Mouse (Mus musculus) heart, embryonic 10.5 days (tissue): ENCODE measurements at regions not wholly inside any gene's neighbourhood (a gene's known extent, or its start where the extent isn't known, plus 50 kb on each side); places are given as distances from the start of the nearest gene placed in this dataset.

Source experiments
- DNase-seq: peaks from one replicate; pipeline ENCODE4 v3.0.0-alpha.2; 2017; ENCODE audit warnings: low spot score
- H3K27ac ChIP-seq: fragments of 300-500 bp; sonication (generic); 2 replicates; pipeline ENCODE4 v1.5.1; 2016; ENCODE audit warnings: mild to moderate bottlenecking
- H3K27me3 ChIP-seq: fragments of 300-500 bp; sonication (generic); 2 replicates; pipeline ENCODE4 v1.6.1; 2016; ENCODE audit warnings: mild to moderate bottlenecking; ENCODE audit not compliant: poor library complexity, insufficient read depth, severe bottlenecking
- H3K36me3 ChIP-seq: fragments of 300-500 bp; sonication (generic); 2 replicates; pipeline ENCODE4 v1.6.1; 2016; ENCODE audit warnings: mild to moderate bottlenecking, moderate library complexity
- H3K4me1 ChIP-seq: fragments of 300-500 bp; sonication (generic); 2 replicates; pipeline ENCODE4 v1.6.1; 2016; ENCODE audit warnings: mild to moderate bottlenecking
- H3K4me3 ChIP-seq: fragments of 300-500 bp; sonication (generic); 2 replicates; pipeline ENCODE4 v1.5.1; 2016; ENCODE audit warnings: mild to moderate bottlenecking, moderate library complexity
- H3K9me3 ChIP-seq: fragments of 300-500 bp; sonication (generic); 2 replicates; pipeline ENCODE4 v1.6.1; 2016; ENCODE audit warnings: mild to moderate bottlenecking, moderate library complexity
- WGBS: fragments of 180-500 bp; shearing (Covaris S2); methylation state at CpG from one replicate; pipeline ENCODE4 v1.1.7; 2016; 5-methylcytosine and 5-hydroxymethylcytosine counted together

DNA sequence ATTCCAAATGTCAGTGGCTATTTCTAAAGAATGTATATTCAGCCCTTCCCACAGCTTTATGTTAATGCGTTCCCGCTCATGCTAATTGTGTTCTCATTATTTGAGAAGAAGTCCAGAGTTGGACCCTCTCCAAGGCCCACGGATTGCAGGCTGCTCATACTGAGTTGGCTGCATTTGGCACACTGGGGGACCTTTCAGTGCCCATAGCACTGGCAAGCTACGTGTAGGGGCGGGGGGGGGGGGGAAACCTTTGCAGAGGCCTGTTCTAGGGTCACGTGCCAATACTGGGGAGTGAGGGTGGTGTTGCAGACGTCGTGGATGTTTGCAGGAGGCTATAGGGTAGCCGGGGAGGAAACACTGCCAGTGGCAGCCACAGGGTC, 225.5 kb upstream of the Atp5g3 start:
- WGBS, result 23% methylated on average over 9 of the region's 9 CpGs
- peaks cover 12% of the 10 kb centered on the region for H3K4me1 ChIP-seq
- no peaks in the 10 kb centered on the region for H3K27me3 ChIP-seq
- no peaks in the 10 kb centered on the region for H3K9me3 ChIP-seq
- H3K4me3 ChIP-seq, result no peak overlapping the region
- H3K27ac ChIP-seq, result no peak overlapping the region
- H3K36me3 ChIP-seq, result no peaks in the 10 kb centered on the region
- no peak for DNase-seq

GRCm38 (mm10) chr2:74135963-74136623, 225.0 kb upstream of the Atp5g3 start:
- 42% methylated on average over 15 of the region's 15 CpGs for WGBS
- Histone ChIP-seq H3K9me3 (no peaks in the 10 kb centered on the region), H3K4me1 (peaks cover 12% of the 10 kb centered on the region), H3K36me3 (no peaks in the 10 kb centered on the region), H3K27me3 (no peaks in the 10 kb centered on the region), H3K27ac (no peak overlapping the region), H3K4me3 (no peak overlapping the region)
- no peak for DNase-seq

DNA sequence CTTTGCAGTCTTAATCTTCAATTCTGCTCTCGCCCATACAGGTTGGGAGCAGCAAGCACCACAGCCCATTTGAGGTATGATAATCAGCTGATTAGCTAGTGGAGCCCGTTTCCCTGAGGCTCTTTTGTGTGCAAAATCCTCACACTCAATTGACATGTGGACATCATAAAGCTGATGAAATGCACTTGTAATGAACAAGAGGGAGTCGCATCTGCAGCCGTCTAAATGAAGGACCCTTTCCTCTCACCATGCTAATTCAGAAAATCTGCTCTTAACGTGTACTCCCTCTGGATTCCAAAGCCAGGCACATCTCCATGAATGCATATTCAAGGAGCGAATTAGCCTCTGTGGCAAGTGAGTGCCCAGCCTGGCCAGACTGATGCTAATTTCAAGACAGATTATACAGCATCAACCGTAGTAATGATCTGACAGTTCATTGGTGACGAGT, 219.0 kb upstream of the Atp5g3 start:
- Histone ChIP-seq H3K4me1 (peaks cover 18% of the 10 kb centered on the region), H3K27ac (no peak overlapping the region), H3K4me3 (peak overlapping the region; percentile 58), H3K27me3 (no peaks in the 10 kb centered on the region), H3K36me3 (no peaks in the 10 kb centered on the region), H3K9me3 (no peaks in the 10 kb centered on the region)
- WGBS, result 17% methylated on average over 8 of the region's 8 CpGs
- DNase-seq, result no peak

DNA sequence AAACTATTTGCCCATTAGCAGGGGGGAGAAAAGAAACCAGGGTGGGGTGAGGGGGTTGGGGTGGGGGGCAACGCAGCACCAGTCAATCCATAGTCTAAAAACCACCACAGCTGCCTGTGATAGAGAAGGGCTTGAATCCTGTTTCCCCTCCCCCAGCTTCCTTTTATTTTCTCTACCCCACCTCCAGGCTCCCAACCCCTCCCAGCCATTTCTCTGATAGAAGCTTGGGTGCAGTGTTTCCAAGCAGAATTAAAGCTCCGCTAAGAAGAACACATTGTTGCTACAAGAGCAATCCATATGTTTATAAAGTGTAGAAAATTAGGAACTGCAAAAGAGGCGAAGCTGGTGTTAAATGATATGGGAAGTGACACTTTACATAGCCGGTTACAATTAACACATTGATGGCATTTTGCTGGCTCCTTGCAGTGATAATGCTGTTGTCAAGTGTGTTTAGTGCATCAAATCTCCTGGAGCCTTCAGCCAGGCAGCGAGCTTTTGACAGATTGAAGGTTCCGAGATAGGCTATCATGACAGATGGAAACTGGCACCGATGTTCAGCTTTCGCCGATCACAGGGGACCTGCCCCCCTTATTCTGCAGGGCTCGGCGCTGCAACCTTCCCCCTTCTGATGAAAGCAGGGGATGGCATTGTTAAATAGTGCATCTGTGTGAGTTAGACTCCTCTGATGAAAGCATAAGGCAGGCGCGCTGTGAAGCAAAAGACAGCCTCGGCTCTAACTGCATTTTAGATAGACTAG, 217.8 kb upstream of the Atp5g3 start:
- 1% methylated on average over 14 of the region's 14 CpGs for WGBS
- DNase-seq, result no peak

GRCm38 (mm10) chr2:74127136-74127535, 216.0 kb upstream of the Atp5g3 start:
- no peak for DNase-seq
- no peaks in the 10 kb centered on the region for H3K27me3 ChIP-seq
- H3K27ac ChIP-seq, result no peak overlapping the region
- H3K4me3 ChIP-seq, result no peak overlapping the region
- no peaks in the 10 kb centered on the region for H3K9me3 ChIP-seq
- peaks cover 18% of the 10 kb centered on the region for H3K4me1 ChIP-seq
- WGBS, result 68% methylated on average over 4 of the region's 4 CpGs
- H3K36me3 ChIP-seq, result no peaks in the 10 kb centered on the region

More for the DNA sequence above, 217.8 kb upstream of the Atp5g3 start:
- Histone ChIP-seq H3K27me3 (no peaks in the 10 kb centered on the region), H3K27ac (0 out of 2 replicates have a peak overlapping the region, but pooled peaks have one; percentile 22), H3K36me3 (no peaks in the 10 kb centered on the region), H3K4me1 (peaks cover 18% of the 10 kb centered on the region), H3K4me3 (peak overlapping the region; percentile 58), H3K9me3 (no peaks in the 10 kb centered on the region)

DNA sequence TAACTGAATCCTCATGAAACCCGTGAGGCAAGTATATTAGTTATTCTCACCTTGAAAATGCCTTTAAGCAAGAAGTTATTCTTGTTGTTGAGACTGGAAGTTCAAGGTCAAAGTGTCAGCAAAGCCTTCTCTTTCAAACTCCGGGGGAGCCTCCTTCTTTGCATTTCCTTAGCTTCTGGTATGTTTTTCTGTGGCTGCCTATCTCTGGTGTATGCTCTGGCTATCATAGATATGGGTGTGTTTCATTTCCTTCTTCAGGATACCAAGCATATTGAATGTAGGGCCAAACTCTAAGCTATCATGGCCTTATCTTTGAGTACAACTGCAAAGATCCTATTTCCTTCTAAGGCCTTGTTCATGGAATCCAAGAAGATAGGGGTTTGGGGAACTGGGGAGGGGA, 213.1 kb upstream of the Atp5g3 start:
- H3K9me3 ChIP-seq, result no peaks in the 10 kb centered on the region
- DNase-seq, result no peak
- WGBS, result 49% methylated on average over 2 of the region's 2 CpGs
- H3K27ac ChIP-seq, result no peak overlapping the region
- H3K27me3 ChIP-seq, result 0 out of 2 replicates have a peak, but pooled peaks cover 4% of the 10 kb centered on the region
- H3K36me3 ChIP-seq, result no peaks in the 10 kb centered on the region
- H3K4me1 ChIP-seq, result peaks cover 15% of the 10 kb centered on the region
- H3K4me3 ChIP-seq, result no peak overlapping the region

DNA sequence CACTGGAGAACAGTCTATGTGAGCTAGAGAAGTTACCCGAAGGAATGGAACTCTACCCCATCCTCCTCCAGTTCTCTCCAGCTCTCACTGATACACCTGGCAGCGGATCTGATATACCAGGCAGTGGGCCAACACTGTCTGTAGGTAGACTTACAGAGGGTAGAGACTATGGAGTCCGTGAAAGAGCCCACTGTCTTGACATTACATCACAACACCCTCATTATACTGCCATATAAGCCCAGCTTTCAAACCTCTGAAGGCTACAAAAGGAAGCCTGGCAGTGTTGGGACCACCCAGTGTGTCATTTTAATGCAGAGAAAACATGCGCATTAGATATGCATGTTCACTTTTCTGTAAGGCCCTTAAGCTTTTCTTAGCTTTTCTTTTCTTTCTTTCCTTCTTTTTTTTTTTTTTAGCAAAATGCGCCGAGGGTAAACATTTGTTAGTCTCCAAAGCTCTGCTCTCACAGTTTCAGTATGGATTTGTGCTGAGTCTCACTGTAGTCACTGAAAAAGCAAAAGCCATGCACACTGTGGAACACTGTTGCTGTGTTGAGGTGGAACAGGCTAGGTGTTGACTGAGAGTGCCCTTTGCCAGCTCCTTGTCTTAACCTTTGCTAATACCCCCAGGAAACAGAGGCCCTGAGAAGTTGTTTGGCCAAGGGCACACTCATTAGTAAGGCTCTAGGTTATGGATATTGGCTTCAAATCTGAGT, 212.4 kb upstream of the Atp5g3 start:
- Histone ChIP-seq H3K36me3 (no peaks in the 10 kb centered on the region), H3K27ac (no peak overlapping the region), H3K4me3 (no peak overlapping the region), H3K9me3 (no peaks in the 10 kb centered on the region), H3K27me3 (0 out of 2 replicates have a peak, but pooled peaks cover 4% of the 10 kb centered on the region), H3K4me1 (peaks cover 7% of the 10 kb centered on the region)
- DNase-seq, result no peak
- WGBS, result 60% methylated on average over 6 of the region's 6 CpGs

GRCm38 (mm10) chr2:74122937-74123336, 211.8 kb upstream of the Atp5g3 start:
- H3K36me3 ChIP-seq, result no peaks in the 10 kb centered on the region
- 0 out of 2 replicates have a peak, but pooled peaks cover 4% of the 10 kb centered on the region for H3K27me3 ChIP-seq
- no peak overlapping the region for H3K27ac ChIP-seq
- DNase-seq, result no peak
- 77% methylated on average over 2 of the region's 2 CpGs for WGBS
- H3K4me3 ChIP-seq, result no peak overlapping the region
- 0 out of 2 replicates have a peak, but pooled peaks cover 5% of the 10 kb centered on the region for H3K4me1 ChIP-seq
- no peaks in the 10 kb centered on the region for H3K9me3 ChIP-seq

- H3K27ac ChIP-seq, result no peak overlapping the region
These were observed 208.9 kb upstream of the Atp5g3 start for GRCm38 (mm10) chr2:74120051-74120450.

DNA sequence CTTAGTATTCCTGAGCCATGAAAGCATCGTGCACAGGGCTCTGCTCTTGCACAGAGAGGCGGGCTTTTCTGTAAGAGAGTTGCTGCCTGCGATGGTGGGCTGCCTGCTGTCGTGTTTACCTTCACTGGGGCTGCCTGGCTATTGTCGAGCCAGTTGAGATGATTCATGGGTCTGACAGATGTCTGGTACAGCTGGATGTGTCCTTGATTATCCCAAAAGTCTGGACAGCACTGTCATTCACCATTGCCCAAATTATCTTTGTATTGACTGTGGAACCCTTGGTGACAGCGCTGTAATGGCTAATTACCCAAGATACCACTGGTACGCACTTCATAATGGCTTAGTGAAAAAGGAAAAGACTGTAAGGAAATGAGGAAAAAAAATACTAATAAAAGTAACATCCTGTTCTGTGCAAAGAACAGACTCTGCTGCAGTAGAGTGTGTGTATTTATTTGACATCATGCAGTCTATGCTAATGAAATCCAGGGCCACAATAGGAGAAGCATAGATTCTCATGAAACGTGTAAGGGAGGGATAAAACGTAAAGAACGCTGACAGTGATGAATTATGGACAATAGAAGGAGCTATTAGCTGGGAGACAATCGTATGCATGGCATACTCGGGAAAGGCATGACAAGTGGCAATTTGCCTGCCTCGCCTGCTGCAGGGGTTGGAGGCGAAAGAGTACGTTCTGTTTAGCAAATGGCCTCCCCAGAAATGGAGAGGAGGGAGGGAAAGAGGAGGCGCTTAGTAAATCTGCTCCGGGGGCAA, 208.2 kb upstream of the Atp5g3 start:
- 0 out of 2 replicates have a peak, but pooled peaks cover 4% of the 10 kb centered on the region for H3K27me3 ChIP-seq
- H3K36me3 ChIP-seq, result no peaks in the 10 kb centered on the region
- WGBS, result 58% methylated on average over 17 of the region's 17 CpGs
- H3K27ac ChIP-seq, result no peak overlapping the region
- DNase-seq, result no peak
- H3K4me1 ChIP-seq, result 0 out of 2 replicates have a peak, but pooled peaks cover 5% of the 10 kb centered on the region
- no peaks in the 10 kb centered on the region for H3K9me3 ChIP-seq
- H3K4me3 ChIP-seq, result no peak overlapping the region

More at GRCm38 (mm10) chr2:74120051-74120450, 208.9 kb upstream of the Atp5g3 start:
- Histone ChIP-seq H3K36me3 (no peaks in the 10 kb centered on the region), H3K4me3 (no peak overlapping the region), H3K9me3 (no peaks in the 10 kb centered on the region), H3K27me3 (0 out of 2 replicates have a peak, but pooled peaks cover 4% of the 10 kb centered on the region), H3K4me1 (0 out of 2 replicates have a peak, but pooled peaks cover 5% of the 10 kb centered on the region)
- 51% methylated on average over 10 of the region's 10 CpGs for WGBS
- DNase-seq, result no peak

DNA sequence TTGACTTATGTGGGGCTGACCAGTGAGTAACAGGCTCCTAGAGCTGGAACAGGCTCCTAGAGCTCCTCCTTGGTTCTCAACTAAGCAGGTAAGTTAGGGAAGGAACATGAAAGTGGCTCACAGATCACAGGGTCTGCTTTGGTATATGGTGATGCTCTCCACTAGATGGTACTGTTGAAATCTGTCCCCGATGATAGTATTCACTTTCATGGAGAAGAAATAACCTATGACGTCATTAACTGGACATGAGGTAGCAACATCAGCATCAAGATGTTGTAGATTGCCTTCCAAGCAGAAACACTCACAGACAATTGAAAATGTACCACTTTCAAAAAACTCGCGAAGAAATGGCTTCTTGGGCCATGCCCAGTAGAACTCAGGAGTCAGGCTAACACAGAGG, 195.3 kb upstream of the Atp5g3 start:
- Histone ChIP-seq H3K4me3 (no peak overlapping the region), H3K36me3 (no peaks in the 10 kb centered on the region), H3K4me1 (no peaks in the 10 kb centered on the region), H3K9me3 (no peaks in the 10 kb centered on the region), H3K27me3 (no peaks in the 10 kb centered on the region), H3K27ac (no peak overlapping the region)
- 68% methylated on average over 4 of the region's 4 CpGs for WGBS
- no peak for DNase-seq

DNA sequence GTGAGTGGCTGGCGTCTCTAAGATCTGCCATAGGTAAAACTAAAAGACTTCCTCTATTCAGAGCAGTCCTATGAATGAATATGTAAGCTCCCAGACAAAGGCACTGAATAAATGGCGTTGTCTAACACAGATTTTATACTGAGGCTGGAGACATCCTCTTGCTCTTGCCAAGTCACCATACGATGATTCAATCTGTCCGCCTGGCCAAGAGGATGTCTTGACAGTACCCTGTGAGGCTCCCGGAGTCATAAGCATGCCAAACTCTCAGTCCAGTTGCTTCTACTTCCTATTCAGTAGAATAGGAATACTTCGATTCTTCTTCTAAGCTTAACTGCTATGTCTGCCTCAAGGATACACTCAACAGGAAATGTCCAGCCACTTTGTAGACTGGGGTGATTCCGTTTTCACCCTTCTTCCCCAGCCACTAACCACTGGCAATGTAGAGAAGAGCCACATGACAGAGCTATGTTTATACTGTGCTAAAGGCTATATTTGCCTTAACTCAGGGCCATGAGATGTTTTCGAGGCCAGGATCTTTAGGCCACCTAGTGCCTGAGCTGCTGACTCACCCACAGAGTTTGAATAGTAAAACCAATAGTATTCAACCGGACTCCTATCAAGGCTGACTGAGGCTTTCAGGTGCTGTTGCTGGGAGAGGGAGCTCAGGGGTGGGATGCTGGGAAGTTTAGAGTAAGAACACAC, 188.7 kb upstream of the Atp5g3 start:
- no peaks in the 10 kb centered on the region for H3K27me3 ChIP-seq
- no peaks in the 10 kb centered on the region for H3K36me3 ChIP-seq
- H3K9me3 ChIP-seq, result no peaks in the 10 kb centered on the region
- H3K4me1 ChIP-seq, result no peaks in the 10 kb centered on the region
- WGBS, result 82% methylated on average over 9 of the region's 9 CpGs
- H3K4me3 ChIP-seq, result no peak overlapping the region
- no peak overlapping the region for H3K27ac ChIP-seq
- DNase-seq, result no peak
